ENCODE assay signal across 13 mouse cellular contexts in genomic region chr10:122899971-122900370, GRCm38 (mm10).
A peak's percentile ranks its signal among the peaks of the same experiment; 100 is the strongest.
DNase-seq lines count a peak whose midpoint lies in the region; ATAC-seq and TF ChIP-seq lines count a peak whose summit lies in the region.
"Had no signal": no experiment of that assay in that cellular context is flagged by ENCODE, and none has a peak within 500 bp of the region (broad histone marks: within the 10 kb centered on the region; RNA-seq: fewer than 3 reads in every experiment).

No protein-coding gene starts in this region.

- no peaks in the 10 kb centered on the region for H3K27me3 ChIP-seq in kidney, embryonic 16.5 days (ENCODE audit: insufficient read depth, low read length)
- no peaks in the 10 kb centered on the region for H3K27me3 ChIP-seq in kidney, embryonic 14.5 days (ENCODE audit: control insufficient read depth, insufficient read depth, low read length)
- no peaks in the 10 kb centered on the region for H3K27me3 ChIP-seq in midbrain, postnatal 0 days (ENCODE audit: insufficient read depth, low read length)
- no peaks in the 10 kb centered on the region for H3K27me3 ChIP-seq in midbrain, embryonic 16.5 days (ENCODE audit: control insufficient read depth, insufficient read depth, low read depth, low read length)
- H3K27me3 ChIP-seq in hindbrain, embryonic 15.5 days, result no peaks in the 10 kb centered on the region
- H3K27me3 ChIP-seq: heart, embryonic 13.5 days; liver, embryonic 12.5 days had no signal

- H3K27ac ChIP-seq in kidney, embryonic 16.5 days (ENCODE audit: low read length), result peak overlapping the region; percentile 35; the same call in 1 of the 2 replicates
- no peak overlapping the region for H3K27ac ChIP-seq in kidney, embryonic 14.5 days (ENCODE audit: low read depth, low read length)
- H3K27ac ChIP-seq in midbrain, postnatal 0 days (ENCODE audit: low read depth, low read length), result no peak overlapping the region
- no peak overlapping the region for H3K27ac ChIP-seq in midbrain, embryonic 16.5 days (ENCODE audit: low read length)
- peak overlapping the region; percentile 19; the same call in 1 of the 2 replicates for H3K27ac ChIP-seq in hindbrain, embryonic 15.5 days (replicated peaks)
- H3K27ac ChIP-seq: heart, embryonic 13.5 days; liver, embryonic 12.5 days had no signal

- no peak overlapping the region for H3K4me3 ChIP-seq in kidney, embryonic 16.5 days (ENCODE audit: low read length)
- H3K4me3 ChIP-seq in kidney, embryonic 14.5 days (ENCODE audit: low read length), result no peak overlapping the region
- H3K4me3 ChIP-seq in midbrain, postnatal 0 days (ENCODE audit: low read depth, low read length), result no peak overlapping the region
- no peak overlapping the region for H3K4me3 ChIP-seq in midbrain, embryonic 16.5 days (ENCODE audit: low read depth, low read length)
- H3K4me3 ChIP-seq in hindbrain, embryonic 15.5 days, result no peak overlapping the region
- H3K4me3 ChIP-seq: heart, embryonic 13.5 days; liver, embryonic 12.5 days had no signal

- H3K9me3 ChIP-seq in kidney, embryonic 16.5 days (ENCODE audit: low read length), result no peaks in the 10 kb centered on the region
- H3K9me3 ChIP-seq in kidney, embryonic 14.5 days (ENCODE audit: control insufficient read depth, low read length), result no peaks in the 10 kb centered on the region
- H3K9me3 ChIP-seq in midbrain, postnatal 0 days (ENCODE audit: low read length), result no peaks in the 10 kb centered on the region
- no peaks in the 10 kb centered on the region for H3K9me3 ChIP-seq in midbrain, embryonic 16.5 days (replicated peaks; ENCODE audit: control insufficient read depth, low read length, poor library complexity, severe bottlenecking)
- no peaks in the 10 kb centered on the region for H3K9me3 ChIP-seq in hindbrain, embryonic 15.5 days
- H3K9me3 ChIP-seq: heart, embryonic 13.5 days; liver, embryonic 12.5 days had no signal

- peaks cover 20% of the 10 kb centered on the region for H3K4me1 ChIP-seq in kidney, embryonic 16.5 days (ENCODE audit: insufficient read depth, low read length)
- H3K4me1 ChIP-seq in kidney, embryonic 14.5 days (ENCODE audit: control insufficient read depth, insufficient read depth, low read length), result peaks cover 15% of the 10 kb centered on the region; the same call in 1 of the 2 replicates
- H3K4me1 ChIP-seq in midbrain, postnatal 0 days (ENCODE audit: insufficient read depth, low read length), result no peaks in the 10 kb centered on the region
- H3K4me1 ChIP-seq in midbrain, embryonic 16.5 days (ENCODE audit: control insufficient read depth, insufficient read depth, low read length), result peaks cover 6% of the 10 kb centered on the region; the same call in 1 of the 2 replicates
- peaks cover 17% of the 10 kb centered on the region for H3K4me1 ChIP-seq in hindbrain, embryonic 15.5 days (replicated peaks)
- H3K4me1 ChIP-seq: liver, embryonic 12.5 days had no signal

- no peak for ATAC-seq in kidney, embryonic 16.5 days (ENCODE audit: low FRiP score, low TSS enrichment)
- no peak for ATAC-seq in kidney, embryonic 14.5 days (ENCODE audit: low FRiP score, low TSS enrichment)
- ATAC-seq in midbrain, postnatal 0 days (ENCODE audit: low FRiP score), result no peak
- no peak for ATAC-seq in midbrain, embryonic 16.5 days
- no peak for ATAC-seq in hindbrain, embryonic 15.5 days (ENCODE audit: low FRiP score, low read depth)
- no peak for ATAC-seq in megakaryocyte progenitor cell, adult 5-6 weeks (replicated peaks; ENCODE audit: poor library complexity)
- ATAC-seq: forebrain, embryonic 14.5 days; liver, embryonic 12.5 days had no signal

- WGBS in kidney, embryonic 16.5 days, result 55% methylated on average over 7 of the region's 7 CpGs
- WGBS in kidney, embryonic 14.5 days, result 64% methylated on average over 7 of the region's 7 CpGs
- WGBS in midbrain, postnatal 0 days, result 73% methylated on average over 7 of the region's 7 CpGs
- WGBS in midbrain, embryonic 16.5 days, result 73% methylated on average over 7 of the region's 7 CpGs
- 67% methylated on average over 7 of the region's 7 CpGs for WGBS in hindbrain, embryonic 15.5 days

- DNase-seq in midbrain, postnatal 0 days (ENCODE audit: low spot score), result no peak
- DNase-seq in thymus, postnatal 14 days, result no peak
- DNase-seq: cerebellum, adult 9-10 months; gastrocnemius, postnatal 10 days; kidney, postnatal 4 days had no signal

- H3K9ac ChIP-seq in kidney, embryonic 16.5 days (replicated peaks; ENCODE audit: low read length), result no peak overlapping the region
- H3K9ac ChIP-seq in kidney, embryonic 14.5 days (ENCODE audit: low read depth, low read length), result no peak overlapping the region
- peak overlapping the region; percentile 36; the same call in 1 of the 2 replicates for H3K9ac ChIP-seq in midbrain, postnatal 0 days (replicated peaks; ENCODE audit: low read length, poor library complexity, severe bottlenecking)
- H3K9ac ChIP-seq in midbrain, embryonic 16.5 days (ENCODE audit: low read depth, low read length), result no peak overlapping the region
- H3K9ac ChIP-seq in hindbrain, embryonic 15.5 days, result no peak overlapping the region
- H3K9ac ChIP-seq: heart, embryonic 13.5 days; liver, embryonic 12.5 days had no signal

- no peak overlapping the region for H3K4me2 ChIP-seq in kidney, embryonic 16.5 days (replicated peaks; ENCODE audit: low read depth, low read length)
- H3K4me2 ChIP-seq in kidney, embryonic 14.5 days (replicated peaks; ENCODE audit: low read depth, low read length), result no peak overlapping the region
- no peak overlapping the region for H3K4me2 ChIP-seq in midbrain, postnatal 0 days (ENCODE audit: low read depth, low read length, poor library complexity, severe bottlenecking)
- H3K4me2 ChIP-seq in midbrain, embryonic 16.5 days (ENCODE audit: low read length), result no peak overlapping the region
- H3K4me2 ChIP-seq in hindbrain, embryonic 15.5 days, result no peak overlapping the region
- H3K4me2 ChIP-seq: heart, embryonic 13.5 days; liver, embryonic 12.5 days had no signal

- no peak for TF ChIP-seq CTCF in midbrain, postnatal 0 days (IDR thresholded peaks at IDR 0.05)

- H3K36me3 ChIP-seq in kidney, embryonic 16.5 days (ENCODE audit: insufficient read depth, low read length), result no peaks in the 10 kb centered on the region
- H3K36me3 ChIP-seq in kidney, embryonic 14.5 days (ENCODE audit: control insufficient read depth, insufficient read depth, low read length), result no peaks in the 10 kb centered on the region
- H3K36me3 ChIP-seq in midbrain, postnatal 0 days (ENCODE audit: insufficient read depth, low read length), result no peaks in the 10 kb centered on the region
- 0 out of 2 replicates have a peak, but pooled peaks cover 2% of the 10 kb centered on the region for H3K36me3 ChIP-seq in midbrain, embryonic 16.5 days (ENCODE audit: control insufficient read depth, insufficient read depth, low read length)
- H3K36me3 ChIP-seq in hindbrain, embryonic 15.5 days, result no peaks in the 10 kb centered on the region; the same call in 1 of the 2 replicates
- H3K36me3 ChIP-seq: heart, embryonic 13.5 days; liver, embryonic 12.5 days had no signal

Comparison
In these comparisons a context has a peak if more than half of its experiments do, and no peak if none do; other contexts are left out.
1. H3K27ac ChIP-seq: peak in kidney, embryonic 16.5 days (single experiment) and hindbrain, embryonic 15.5 days (single experiment); none in kidney, embryonic 14.5 days (single experiment), midbrain, postnatal 0 days (single experiment) and midbrain, embryonic 16.5 days (single experiment).